Mouse (Mus musculus): ENCODE results near the gene Dync1li1.
A peak's percentile ranks its signal among the peaks of the same experiment; 100 is the strongest.
"Not testable (repeated sequence)": the region's sequence is repeated elsewhere in the genome, so short reads cannot be mapped to it uniquely, and the experiment has no call there.

Dync1li1 gene

DNA sequence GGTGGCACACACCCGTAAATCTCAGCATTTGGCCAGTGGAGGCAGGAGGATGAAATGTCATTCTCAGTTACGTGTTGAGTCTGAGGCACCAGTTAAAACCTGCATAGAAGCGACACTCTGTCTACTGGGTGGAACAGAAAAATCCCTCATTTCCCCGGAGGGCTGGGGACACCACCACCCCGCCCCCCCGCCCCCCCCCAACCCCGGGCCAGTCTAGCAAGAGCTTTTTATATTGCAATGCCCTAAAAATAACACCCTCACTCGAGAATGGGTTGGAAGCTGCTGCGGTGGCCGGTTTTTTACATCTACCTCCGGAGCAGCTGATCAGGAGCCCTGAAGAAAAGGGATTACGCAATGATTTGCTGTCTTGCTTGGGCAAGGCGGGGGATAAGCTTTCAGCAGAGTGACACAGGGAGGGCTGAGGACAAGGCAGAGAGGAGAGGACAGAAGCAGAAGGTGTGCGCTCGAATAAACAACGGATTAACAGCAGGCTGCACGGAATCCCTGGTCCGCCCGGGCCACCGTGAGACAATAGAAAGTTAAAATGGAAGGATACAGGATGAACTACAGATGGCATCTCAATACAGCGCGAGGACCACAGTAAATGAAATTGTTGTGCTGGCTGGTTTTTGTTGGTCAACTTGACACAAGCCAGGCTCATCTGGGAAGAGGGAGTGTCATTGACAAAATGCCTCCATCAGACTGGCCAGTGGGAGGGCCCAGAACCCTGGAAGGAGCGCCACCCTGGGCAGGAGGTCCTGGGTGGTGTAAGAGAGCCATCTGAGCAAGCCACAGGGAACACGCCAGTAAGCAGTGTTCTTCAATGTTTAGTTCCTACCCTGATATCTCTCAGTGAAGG lies 15.7 kb upstream of the Dync1li1 start:
- DNase-seq (ENCODE audit: low read depth in 1 of 2, low spot score in 2 of 2): no peak

DNA sequence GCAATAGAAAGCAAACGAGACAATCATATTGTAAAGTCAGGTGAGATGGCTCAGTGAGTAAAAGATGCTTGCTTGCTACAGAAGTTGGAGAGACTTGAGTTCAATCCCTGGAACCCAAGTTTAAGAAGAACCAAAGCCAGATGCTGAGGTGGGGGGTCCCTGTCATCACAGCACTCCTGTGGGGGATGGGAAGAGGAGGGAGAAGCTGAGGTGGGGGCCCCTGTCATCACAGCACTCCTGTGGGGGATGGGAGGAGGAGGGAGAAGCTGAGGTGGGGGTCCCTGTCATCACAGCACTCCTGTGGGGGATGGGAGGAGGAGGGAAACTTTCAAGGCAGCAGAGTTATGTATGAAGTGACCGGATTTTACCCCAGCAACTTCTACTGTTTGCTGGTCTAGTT lies 15.0 kb upstream of the Dync1li1 start:
- DNase-seq (ENCODE audit: low read depth in 1 of 2, low spot score in 2 of 2): no peak

DNA sequence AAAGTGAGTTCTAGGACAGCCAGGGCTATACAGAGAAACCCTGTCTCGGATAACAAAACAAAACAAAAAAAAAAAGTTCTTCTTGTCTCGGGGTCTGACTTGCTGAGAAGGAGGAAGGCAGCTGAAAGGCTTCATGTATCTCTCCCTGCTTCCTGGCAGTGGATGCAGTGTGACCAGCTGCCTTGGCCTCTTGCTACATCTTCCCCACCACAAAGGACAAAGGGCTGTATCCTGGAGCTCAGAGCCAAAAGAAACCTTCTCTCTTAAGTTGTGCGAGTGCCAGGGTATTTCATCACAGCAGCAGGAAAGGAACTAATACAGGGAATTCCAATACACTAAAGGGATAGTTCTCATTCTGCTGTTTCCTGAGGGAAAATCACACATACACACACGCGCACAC lies 10.0 kb upstream of the Dync1li1 start:
- no peak for DNase-seq (ENCODE audit: low read depth in 1 of 2, low spot score in 2 of 2)

DNA sequence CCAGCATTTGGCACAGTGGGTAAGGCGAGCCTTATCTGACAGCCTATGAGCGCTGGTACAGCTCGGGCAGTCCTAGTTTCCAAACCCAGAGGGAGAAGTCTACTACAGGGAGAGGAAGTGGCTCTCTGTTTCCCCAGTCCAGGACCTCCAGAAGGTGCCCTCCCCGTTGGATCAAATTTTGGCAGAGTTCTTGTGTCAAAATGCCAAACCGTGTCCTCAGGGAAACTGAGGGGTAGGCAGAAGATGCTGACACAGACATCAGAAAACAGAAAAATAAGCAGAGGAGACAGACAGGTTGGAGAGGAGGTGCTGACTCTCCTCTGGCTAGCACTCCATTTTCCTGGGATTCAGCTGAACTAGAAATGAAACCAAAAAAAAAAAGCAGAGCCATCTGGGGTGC lies 8.6 kb upstream of the Dync1li1 start:
- no peak for DNase-seq (ENCODE audit: low read depth in 1 of 2, low spot score in 2 of 2)

DNA sequence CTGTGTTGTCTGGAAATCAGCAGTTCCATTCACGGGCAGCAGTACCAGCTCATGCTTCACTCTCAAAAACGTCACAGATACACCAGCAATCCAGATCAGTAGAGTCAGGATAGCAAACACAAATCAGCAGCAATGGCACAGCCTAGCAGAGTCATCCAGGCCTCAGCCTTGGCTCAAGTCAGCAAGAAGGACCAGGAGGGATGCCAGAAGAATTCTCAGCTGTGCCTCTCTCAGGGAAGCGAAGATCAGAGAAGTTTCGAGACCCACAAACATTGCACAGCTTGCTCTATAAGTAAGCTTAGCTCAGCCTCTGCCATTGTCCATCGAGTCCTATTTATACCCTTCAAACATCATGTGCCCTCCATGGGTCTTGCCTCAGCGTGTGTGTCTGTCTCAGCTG lies 8.1 kb upstream of the Dync1li1 start:
- no peak for DNase-seq (ENCODE audit: low read depth in 1 of 2, low spot score in 2 of 2)

DNA sequence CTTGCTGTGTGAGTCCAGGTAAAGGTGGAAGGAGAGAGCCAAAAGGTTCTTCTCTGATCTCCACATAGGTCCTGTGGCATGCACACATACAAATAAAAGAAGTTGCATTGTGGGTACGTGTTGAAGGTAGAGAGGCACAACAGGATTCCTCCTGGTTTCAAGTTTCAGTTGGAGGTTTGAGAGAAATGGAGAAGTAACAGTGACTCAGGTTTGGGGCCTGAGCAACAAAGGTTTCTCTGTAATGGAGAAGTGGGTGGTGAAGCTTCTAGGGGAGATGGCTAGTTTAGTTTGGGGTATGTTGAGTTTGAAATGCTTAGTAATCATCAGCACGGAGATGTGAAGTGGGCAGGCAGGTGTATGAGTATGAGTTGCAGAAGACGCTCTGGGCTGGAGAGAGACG lies 6.4 kb upstream of the Dync1li1 start:
- no peak for DNase-seq (ENCODE audit: low read depth in 1 of 2, low spot score in 2 of 2)

DNA sequence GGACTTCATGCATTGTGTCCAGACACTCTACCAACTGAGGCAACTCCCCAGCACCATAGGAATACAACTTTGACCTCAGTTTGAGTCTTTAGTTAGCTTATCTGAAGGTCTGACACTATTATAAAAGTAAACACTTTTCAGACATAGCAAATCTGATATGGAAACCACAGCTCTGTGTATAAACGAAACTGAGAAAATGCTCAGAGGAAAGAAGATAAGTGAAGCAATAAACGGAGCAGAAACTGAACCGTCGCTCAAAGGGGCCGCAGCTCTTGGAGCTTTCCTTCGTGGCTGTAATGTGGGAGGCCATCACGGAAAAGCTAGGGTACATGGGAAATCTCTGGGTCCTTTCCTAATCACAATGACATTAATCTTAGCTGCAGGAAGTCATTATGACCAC lies 2.3 kb upstream of the Dync1li1 start:
- DNase-seq (ENCODE audit: low read depth in 1 of 2, low spot score in 2 of 2): no peak

DNA sequence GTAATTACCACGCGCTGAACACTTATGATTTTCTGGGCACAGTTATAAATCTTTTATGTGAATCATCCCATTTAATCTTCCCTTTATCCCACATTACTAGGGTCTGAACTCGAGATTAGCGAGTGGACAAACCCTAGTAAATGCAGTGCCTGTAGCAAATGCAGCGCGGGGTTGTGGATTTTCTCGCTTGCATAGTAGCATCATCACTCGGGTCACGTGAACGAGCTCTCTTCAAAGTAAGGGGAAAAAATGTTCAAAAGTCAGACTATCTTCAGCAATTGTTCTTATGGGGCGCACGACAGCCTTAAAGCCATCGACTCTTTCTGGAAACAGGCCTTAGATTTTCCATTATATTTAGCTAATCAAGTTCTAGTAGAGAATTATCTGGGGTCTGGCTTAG lies 951 bp upstream of the Dync1li1 start:
- DNase-seq (ENCODE audit: low read depth in 1 of 2, low spot score in 2 of 2): no peak

DNA sequence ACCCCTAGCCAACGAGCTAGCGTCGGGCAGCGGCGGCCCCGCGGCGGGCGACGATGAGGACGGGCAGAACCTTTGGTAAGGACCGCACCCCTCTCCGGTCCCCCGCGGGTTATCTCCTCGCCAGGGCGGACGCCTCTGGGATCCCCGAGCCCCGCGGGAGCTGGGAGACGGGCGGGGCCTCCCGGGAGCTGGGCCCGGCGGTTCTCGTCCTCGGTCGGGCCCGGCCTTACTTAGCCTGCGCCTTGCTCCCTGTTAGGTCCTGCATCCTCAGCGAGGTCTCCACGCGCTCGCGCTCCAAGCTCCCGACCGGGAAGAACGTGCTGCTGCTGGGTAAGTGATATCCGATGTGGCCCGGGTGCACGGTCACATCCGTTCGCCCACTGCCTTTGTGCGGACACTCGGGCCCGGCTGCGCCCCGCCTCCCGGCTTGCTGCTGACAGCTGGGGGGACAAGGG lies 390 bp downstream of the Dync1li1 start:
- DNase-seq (ENCODE audit: low read depth in 1 of 2, low spot score in 2 of 2): peak; percentile 2 to 8

DNA sequence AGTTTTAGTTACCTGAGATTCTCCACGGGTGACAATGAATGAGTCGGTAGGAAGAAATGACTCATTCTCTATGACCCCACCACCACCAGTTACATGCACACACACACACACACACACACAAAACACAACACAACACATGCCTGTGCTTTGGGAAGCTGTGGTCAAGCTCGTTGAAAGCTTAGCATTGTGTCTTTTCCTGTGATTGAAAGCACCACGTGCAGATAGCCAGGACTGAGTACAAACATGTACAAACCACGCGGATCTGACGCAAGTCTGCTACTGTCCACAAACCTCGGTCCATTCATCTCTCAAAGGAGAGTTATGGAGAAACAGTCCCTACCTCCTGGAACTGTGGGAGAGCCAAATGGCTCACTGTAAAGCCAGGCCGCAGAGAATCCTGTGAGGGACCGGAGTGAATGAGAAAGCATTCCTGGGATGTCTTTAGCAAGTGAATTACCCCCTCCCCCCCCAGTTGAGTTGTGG lies 1.6 kb downstream of the Dync1li1 start:
- DNase-seq (ENCODE audit: low read depth in 1 of 2, low spot score in 2 of 2): no peak

DNA sequence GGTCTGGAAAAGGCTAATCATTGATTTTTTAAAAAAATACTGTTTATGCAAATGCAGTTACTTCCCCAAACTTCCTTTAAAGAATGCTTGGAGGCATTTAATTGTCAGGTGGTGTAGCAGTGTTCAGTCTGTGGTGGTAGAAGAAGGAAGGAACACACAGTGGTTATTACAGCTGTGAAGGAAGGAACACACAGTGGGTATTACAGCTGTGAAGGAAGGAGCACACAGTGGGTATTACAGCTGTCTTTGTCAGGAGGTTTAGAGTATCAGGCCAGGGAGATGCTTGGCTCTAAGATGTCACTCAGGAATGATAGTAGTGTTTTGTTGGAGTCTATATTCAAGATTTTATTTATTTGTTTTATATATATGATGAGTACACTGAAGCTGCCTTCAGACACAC lies 2.5 kb downstream of the Dync1li1 start:
- no peak for DNase-seq (ENCODE audit: low read depth in 1 of 2, low spot score in 2 of 2)

DNA sequence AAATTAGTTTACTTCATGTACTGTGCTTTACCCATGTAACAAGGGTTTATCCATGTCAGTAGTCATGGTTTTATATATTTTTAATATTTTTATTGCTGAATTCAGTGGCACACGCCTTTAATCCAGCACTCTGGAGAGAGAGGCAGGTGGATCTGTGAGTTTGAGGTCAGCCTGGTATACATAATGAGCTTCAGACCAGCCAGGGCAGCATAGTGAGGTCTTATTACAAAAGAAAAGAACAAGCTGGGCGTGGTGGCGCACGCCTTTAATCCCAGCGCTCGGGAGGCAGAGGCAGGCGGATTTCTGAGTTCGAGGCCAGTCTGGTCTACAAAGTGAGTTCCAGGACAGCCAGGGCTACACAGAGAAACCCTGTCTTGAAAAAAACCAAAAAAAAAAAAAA lies 7.1 kb downstream of the Dync1li1 start:
- not testable (repeated sequence) for DNase-seq (ENCODE audit: low read depth in 1 of 2, low spot score in 2 of 2)

DNA sequence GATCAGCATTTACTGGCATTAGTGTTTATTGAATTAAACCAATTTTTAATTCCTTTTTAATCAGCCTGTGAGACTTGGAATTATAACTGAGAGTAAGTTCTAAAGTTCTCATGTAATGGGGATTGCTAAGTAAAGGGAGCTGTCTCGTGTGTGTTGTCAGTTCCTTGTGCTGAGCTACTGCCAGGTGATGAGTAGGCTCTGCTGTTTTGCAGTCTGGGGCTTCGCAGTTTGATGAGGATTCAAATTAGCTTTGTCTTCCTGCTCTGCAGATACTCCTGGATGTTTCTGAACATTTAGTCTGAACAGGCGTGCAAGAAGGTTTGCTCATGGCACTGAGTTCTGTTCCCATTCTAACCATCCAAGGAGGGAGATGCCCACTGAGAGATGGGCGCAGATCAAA lies 8.5 kb downstream of the Dync1li1 start:
- no peak for DNase-seq (ENCODE audit: low read depth in 1 of 2, low spot score in 2 of 2)

DNA sequence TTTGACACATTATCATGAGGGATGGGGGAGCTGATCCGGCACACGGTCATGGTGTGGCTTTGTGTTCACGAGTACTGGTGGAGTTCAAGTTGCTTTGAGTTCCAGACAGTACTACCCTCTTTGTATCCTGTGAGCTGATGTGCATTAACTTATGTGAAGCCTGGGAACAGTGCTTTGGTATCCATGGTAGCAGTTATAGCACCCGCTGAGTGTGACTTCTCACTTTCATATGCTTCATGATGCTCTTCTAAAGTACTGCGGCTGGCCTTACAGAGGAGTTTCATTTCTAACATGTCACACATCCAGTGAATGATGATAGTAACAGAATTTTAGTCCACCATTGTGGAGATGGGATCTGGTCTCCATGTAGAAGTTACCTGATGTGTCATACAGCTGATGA lies 9.3 kb downstream of the Dync1li1 start:
- no peak for DNase-seq (ENCODE audit: low read depth in 1 of 2, low spot score in 2 of 2)

DNA sequence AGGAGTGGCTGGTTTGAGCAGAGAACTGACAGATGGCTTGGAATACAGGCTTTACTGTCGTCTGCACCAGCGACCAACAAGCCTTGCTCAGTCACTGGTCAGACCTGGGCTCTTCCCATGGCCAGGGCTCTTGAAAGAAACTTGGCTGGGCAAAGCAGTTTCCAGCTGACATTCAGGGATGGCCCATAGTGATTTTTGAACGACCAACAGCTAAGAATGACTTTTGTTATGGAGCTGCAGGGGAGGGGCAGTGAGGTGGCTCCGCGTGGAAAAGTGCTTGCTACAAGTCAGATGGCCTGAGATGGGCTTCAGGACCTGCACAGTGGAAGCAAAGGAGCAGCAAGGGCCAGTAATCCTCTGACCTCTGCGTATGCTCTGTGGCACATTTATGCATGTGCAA lies 10.7 kb downstream of the Dync1li1 start:
- no peak for DNase-seq (ENCODE audit: low read depth in 1 of 2, low spot score in 2 of 2)

DNA sequence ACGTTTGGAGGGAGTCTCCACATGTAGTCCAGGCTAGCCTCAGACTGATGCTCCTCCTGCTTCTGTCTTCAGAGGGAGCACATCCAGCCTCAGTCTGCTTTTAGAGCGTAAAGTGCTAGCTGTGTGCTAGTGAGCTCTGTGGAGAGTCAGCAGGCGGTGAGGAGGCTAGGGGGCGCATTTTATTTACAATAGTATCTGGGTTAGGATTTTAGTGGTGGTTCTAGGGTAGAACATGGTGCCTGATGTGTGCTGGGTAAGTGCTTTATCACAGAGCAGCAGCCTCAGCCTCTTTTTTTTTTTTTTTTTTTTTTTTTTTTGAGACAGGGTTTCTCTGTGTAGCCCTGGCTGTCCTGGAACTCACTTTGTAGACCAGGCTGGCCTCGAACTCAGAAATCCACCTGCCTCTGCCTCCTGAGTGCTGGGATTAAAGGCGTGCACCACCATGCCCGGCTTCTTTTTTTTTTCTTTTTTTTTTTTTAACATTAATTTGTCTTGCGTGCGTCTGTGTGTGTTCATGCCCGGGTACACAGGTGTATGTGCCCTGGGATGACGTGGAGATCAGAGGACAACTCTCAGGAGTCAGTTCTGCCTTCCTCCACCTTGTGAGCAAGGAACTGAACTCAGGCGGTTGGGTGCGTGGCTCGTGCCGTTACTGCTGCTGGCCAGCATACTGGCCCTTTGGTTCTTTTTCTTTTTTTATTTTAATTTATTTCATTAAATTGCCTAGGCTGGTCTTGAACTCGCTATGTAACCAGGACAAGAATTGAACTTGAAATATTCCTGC lies 11.5 kb downstream of the Dync1li1 start:
- no peak for DNase-seq (ENCODE audit: low read depth in 1 of 2, low spot score in 2 of 2)

DNA sequence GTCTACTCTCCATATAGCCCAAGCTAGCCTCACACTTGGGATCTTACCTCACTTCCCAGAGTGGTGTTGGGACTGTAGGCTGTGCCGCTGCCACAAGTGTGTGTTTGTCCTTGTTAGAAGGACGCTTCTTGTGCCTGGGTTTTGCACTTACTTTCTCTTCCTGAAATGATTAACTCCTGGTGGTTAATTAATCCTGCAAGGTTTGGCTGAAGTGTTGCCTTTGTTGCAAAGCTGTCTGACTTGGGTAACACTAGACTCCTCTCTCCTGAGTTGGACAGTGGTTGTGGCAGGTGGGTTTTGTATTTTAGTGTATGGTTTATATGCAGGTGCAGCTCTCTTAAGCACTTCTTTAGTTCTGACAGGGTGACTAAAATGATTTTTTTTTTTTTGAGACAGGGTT lies 12.4 kb downstream of the Dync1li1 start:
- no peak for DNase-seq (ENCODE audit: low read depth in 1 of 2, low spot score in 2 of 2)

DNA sequence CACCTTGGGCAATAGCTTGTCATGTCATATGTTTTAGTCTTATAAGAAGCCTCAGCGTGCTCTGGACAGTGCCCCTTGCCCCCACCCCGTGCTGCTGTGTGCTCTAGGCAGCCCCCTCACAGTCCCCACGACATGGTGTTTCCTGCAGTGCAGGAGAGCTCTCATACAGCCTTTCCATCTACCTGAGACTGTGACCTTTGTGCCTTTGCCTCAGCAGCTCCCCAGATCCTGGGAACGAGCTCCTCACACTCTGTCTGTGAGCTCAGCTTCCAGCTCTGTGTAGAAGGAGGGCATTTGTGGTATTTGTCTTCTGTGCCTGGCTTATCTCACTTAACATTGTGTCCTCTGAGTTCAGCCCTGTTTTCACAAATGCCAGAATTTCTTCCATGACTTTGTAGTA lies 13.3 kb downstream of the Dync1li1 start:
- no peak for DNase-seq (ENCODE audit: low read depth in 1 of 2, low spot score in 2 of 2)

DNA sequence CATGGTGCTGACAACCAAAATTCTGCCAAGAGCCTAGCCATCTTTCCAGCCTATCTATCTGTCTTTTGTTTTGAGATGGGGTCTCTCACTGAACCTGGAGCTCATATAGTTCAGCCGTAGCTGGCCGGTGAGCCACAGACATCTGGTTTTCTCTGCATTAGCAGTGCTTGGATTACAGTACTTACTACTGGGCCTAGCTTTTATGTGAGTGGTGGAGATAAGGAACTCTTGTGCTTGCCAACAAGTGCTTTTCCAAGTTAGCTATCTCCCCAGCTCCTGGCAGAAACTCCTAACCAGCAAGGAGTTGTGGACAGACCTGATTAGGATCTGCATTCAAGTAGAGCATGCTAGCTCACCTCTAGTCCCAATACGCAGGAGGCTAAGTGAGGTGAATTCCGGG lies 19.2 kb downstream of the Dync1li1 start:
- no peak for DNase-seq (ENCODE audit: low read depth in 1 of 2, low spot score in 2 of 2)

DNA sequence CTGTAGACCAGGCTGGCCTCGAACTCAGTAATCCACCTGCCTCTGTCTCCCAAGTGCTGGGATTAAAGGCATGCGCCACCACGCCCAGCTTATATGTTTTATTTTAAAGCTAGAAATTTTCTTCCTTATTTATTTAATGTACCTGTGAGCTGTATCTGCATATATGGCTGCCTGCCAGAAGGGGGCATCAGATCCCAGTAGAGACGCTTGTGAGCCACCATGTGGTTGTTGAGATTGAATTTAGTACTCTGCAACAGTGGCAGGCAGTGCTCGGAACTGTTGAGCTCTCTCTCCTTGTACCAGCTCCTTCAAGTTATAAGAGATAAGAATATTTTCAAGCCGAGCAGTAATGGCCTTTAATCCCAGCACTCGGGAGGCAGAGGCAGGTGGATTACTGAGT lies 21.8 kb downstream of the Dync1li1 start:
- no peak for DNase-seq (ENCODE audit: low read depth in 1 of 2, low spot score in 2 of 2)

DNA sequence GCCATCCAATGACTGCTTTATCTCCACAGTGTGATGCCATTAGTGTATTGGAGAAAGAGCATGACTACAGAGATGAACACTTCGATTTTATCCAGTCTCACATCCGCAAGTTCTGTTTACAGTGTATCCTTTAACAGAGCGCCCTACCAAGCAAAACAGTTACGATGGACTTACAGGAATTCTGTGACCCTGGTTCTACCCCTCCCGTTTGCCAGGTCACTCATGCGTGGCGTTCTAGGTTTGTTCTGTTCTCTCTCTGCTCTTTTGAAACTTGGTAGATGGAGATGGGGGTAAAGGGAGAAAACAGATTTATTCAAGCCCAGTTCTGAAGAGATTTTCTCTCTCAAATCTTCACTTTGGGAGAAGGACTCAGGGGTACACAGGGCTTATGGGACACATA lies 24.9 kb downstream of the Dync1li1 start:
- DNase-seq (ENCODE audit: low read depth in 1 of 2, low spot score in 2 of 2): no peak

DNA sequence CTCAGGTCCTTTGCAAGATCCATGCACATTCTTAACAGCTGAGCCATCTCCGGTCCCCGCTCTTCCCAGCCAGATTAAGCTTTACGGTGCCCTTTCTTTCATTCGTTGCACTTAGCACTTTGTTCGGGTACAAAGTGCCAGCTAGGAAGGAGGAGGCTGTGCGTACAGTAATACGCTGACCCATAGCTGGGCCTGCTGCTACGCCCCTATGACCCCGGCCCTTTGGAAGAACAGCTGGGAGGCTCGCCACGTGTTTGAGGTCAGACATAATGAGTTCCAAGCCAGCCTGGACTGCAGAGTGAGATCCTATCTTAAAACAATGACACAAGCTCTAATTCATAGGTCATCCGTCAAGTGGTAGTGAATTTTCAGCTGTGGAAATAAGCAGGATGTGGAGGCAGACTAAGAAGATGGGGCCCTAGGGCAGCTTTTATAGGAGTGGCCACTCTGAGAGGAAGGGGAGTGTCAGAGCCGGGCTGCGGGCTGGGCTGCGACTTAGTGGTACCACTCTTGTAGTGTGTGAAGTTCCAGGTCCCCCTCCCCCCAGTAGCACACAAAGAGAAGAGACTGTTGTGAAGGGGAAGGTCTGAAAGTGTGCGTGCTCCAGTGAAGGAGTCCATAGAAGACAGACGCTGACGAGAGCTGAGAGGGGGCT lies 28.2 kb downstream of the Dync1li1 start:
- no peak for DNase-seq (ENCODE audit: low read depth in 1 of 2, low spot score in 2 of 2)
